Mouse (Mus musculus) c-Kit-positive CD71-positive TER-119-positive erythroid progenitor cells, embryonic 14.5 days (primary cell): Measurements from ENCODE around the gene Pqbp1.

ENCODE experiments used
- DNase-seq: peaks from one replicate; pipeline ENCODE4 v3.0.0-alpha.2; 2013; ENCODE audit warnings: low spot score

Pqbp1 gene

DNA sequence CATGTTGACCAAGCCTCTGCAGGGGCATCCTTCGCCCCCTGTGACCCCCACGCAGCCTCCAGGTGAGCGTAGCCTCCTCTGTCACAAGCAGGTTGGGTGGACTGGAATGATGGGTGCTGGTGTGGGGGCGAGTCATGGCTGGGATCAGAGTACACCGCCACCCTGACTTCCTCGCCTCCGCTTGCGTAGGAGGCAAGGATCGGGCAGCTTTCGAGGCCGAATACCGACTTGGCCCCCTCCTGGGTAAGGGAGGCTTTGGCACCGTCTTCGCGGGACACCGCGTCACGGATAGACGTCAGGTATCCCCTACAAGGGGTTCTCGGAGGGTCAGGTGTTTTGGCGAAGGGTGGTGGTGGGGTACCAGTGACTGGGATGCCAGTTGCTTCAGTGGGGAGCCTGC, 20.6 kb downstream of the Pqbp1 start:
- DNase-seq, result no peak

DNA sequence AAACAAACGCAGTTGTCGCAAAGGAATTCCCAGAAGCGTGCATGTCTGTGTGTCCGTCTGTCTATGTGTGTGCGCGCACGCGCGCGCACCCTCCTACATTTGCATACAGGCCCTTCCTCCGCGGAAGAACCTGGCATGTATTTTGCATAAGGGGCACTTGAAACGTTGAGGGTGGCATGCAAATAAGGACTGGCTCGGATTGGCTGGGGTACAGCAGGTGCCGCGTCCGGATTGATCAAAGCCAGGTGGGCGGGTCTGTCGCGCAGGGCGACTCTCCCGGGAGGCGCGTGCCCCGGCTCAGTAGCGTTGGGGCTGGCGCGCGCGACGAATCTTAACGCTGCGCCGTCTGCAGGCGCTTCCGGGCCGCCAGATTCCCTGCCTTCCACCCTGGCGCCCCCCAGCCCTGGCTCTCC, 21.1 kb downstream of the Pqbp1 start, which contains the start of gene Pim2:
Gene Pim2 (plus strand): TSS at position 256 of the 413 bp plus-strand sequence.
- peak; percentile 73 for DNase-seq

DNA sequence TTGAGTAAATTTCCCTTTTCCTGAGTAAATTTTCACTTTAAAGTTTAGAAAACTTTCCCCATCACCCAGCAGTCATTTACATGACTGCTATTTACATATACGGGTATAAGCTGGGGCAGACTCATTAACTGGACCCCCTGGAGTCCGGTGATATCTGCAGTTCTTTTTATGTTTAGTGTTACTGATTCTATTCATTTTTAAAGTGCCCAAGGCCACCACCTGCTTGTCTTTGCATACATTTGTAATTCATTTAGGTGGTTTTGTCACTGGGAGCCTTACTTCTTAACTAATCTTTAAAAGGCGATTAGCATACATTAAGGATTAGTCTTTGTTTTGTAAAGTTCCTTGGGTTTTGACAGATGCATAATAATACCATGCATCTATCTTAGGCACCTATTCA, 29.2 kb downstream of the Pqbp1 start:
- no peak for DNase-seq

DNA sequence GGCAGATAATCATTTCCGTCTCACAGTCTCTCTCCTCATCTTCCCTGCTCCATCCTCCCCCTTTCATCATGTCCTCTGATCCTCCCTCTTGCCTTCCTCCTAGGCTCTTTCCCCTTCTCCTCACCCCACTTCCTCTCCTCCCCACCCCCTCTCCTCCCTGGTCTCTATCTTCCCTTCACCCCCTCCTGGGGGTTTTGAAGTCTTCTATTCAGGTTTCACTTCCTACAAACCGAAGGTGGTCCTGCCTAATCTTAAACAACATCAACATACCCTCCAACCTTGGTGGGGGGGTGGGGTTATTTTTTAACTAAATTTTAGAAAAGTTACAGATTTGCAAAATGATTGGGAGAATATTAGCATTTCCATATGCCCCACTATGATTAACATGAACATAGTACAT, 30.6 kb downstream of the Pqbp1 start:
- no peak for DNase-seq

DNA sequence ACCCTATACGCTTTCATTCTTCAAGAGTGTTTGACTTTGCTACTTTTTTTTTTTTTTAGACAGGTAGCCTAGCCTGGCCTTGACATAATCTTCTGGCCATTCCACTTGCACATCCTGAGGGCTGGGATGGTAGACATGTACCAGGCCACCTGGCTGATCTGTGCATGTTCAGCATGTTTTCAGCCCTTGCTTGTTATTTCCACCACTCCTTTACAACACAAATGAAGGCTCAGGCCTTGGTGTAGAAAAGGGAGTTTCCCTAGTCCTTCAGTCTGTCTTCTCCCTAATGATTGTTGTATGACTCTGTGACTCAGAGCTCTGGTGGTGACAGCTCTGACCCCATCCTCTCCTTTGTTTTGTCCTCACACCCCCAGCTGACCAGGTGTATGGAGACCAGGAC, 31.9 kb downstream of the Pqbp1 start:
- no peak for DNase-seq

DNA sequence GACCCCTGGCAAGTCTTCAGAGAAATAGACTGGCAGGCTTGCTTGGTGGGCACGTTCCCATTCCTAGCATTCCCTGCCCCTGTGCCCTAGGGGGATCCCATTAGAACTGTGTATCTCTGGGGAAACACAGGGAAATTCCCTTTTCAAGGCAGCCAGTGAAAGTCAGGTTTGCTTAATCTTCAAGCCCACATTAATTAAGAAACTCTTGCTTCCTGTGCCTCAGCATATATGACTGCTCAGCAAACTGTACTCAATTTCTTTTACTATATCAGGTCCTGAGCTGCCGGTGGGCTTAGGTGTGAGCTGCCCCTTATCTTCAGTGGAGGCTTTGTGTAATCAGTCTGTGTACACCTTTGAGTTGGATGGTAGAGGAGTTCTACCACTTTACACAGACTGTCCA, 33.3 kb downstream of the Pqbp1 start:
- no peak for DNase-seq

DNA sequence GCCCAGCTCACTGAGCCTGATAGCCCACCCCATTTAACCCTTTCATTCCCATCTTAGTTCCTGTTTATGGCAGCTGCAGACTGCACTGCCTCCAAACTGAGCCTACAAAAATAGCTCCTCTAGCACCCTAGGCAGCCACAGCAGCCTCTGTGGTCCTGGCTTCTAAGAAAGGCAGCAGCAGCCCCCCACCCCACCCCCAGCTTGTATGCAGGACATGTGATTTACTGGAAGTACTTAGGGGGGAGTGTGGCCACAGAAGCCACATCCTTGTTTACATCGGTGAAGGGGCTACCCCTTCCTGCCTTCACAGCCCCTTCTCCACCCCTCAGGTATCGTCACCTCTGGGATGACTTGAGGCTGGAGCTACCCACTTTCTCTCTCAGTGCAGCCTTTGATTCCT, 33.7 kb downstream of the Pqbp1 start:
- no peak for DNase-seq

DNA sequence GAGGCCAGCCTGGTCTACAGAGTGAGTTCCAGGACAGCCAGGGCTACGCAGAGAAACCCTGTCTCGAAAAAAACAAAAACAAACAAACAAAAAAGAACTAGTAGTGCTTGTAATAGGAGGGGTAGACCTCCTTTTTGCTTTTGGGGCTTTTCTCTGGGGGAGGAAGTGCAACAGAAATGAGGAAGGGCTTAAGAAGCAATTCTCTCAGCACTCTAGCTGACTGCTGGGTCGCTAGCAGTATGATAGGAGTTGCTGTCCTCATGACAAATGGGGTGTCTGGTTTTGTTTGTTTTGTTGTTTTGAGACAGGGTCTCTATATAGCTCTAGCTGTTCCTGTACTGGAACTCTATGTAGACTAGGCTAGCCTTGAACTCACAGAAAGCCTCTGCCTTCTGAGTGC, 34.5 kb downstream of the Pqbp1 start:
- DNase-seq, result no peak

DNA sequence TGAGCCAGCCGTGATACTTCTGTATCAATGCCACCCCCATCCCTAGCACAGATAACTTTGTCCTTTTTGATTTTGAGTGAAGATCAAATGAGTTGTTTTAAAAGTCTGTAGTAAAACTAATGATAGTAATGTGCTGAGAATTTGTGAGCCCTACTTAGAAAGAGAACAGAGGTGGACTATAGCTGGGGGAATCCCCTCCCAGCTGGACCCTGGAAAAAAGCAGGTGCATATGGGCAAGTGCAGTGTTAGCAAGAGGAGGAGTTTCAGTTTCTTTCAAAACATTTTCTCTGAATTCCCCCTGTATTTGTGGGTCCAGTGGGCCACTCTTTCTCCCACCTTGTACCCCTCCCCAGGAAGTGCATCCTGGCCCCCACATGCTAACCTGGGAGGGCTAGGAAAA, 35.9 kb downstream of the Pqbp1 start:
- no peak for DNase-seq

DNA sequence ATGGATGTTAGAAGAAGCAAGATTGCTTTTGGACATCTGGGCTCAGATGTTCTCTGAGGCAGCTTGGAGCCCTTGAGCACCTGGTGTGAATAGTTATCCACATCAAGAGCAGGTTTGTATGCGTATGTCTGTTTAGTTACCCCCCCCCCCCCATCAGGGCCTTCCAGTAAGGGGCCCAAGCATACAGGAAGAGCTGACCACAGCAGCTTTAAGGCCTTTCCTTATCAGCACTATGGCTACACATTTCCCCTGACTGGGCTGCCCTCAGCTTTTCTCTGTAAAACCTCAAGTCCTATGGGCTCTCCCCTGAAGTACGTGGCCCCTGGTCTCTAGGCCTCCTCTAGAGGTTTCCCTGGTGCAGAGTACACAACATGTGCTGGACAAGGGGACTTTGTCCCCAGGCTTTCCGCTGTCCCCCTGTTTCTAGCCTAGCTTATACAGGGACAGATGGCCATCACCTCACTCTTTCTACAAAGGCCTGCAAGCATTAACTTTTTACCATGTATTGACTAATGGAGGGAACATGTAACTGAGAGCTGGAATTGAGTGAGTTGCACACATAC, 39.8 kb downstream of the Pqbp1 start:
- DNase-seq, result no peak

DNA sequence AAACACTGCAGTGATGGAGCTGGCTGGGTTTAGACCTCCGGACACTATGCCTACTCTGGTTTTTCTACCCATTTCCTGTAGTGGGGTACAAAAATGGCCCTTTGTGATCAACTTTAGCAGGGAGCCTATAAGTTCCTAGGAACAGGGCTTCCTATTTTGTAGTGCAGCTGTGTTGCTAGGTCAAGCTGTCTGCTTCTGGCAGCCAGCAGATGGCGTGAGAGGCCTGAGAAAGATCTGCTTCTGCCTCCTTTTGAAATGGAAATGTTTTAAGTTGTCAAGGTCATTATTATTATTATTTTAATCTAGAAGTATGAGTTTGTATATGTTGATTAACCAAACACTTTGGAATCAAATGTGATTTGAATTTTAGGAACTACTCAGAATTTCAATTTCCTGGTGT, 44.5 kb downstream of the Pqbp1 start:
- DNase-seq, result no peak

DNA sequence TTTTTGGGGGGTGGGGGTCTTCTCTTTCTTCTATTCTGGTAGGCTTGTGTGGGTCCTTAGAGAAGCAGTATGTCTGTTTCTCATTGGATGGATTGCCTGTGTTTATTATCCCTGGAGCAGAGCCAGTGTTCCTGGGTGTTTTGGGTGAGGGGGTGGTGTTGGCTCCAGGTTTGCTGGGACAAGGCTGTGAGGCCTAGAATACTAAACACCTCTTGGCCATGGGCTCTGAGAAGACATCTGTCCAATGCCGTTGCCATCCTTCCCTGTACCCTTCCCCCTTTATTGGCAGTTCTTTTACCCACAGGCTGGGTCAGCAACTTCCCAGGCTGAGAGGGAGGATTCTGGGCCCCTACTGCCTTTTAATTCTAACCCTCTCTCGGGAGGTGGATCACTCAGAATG, 51.2 kb downstream of the Pqbp1 start:
- DNase-seq, result no peak
